Mouse (Mus musculus): ENCODE measurements around the gene A630095N17Rik. TPM values are rescaled to one million over a fixed set of nuclear protein-coding genes. Genes with fewer than 3 reads are reported as not detected.
"Not testable (repeated sequence)": the region's sequence is repeated elsewhere in the genome, so short reads cannot be mapped to it uniquely, and the experiment has no call there.

Gene A630095N17Rik
- polyA plus RNA-seq, 1 experiment = not detected

- peaks cover 7% of the 10 kb centered on the region; the same call in 1 of the 2 replicates for H3K4me1 ChIP-seq (ENCODE audit: control insufficient read depth, insufficient read depth, low read length)
- DNase-seq = no peak
- WGBS = 93% methylated on average over 12 of the region's 12 CpGs
- TF ChIP-seq POLR2A (IDR thresholded peaks at IDR 0.05; ENCODE audit: borderline replicate concordance, extremely low read depth, low read depth, low read length) (no peak), CTCF (IDR thresholded peaks at IDR 0.05; ENCODE audit: insufficient read depth, low read length) (no peak)
- H3K4me3 ChIP-seq (replicated peaks; ENCODE audit: extremely low read depth, low read depth, low read length) = no peak overlapping the region
Observed at GRCm38 (mm10) chr1:75244175-75244826, 12.4 kb upstream of the A630095N17Rik start.

GRCm38 (mm10) chr1:75243411-75243810 lies 11.5 kb upstream of the A630095N17Rik start:
- Histone ChIP-seq H3K4me1 (ENCODE audit: control insufficient read depth, insufficient read depth, low read length) (peaks cover 5% of the 10 kb centered on the region; the same call in 1 of the 2 replicates), H3K4me3 (replicated peaks; ENCODE audit: extremely low read depth, low read depth, low read length) (no peak overlapping the region)
- TF ChIP-seq CTCF (IDR thresholded peaks at IDR 0.05; ENCODE audit: insufficient read depth, low read length) = no peak
- no peak for TF ChIP-seq POLR2A (IDR thresholded peaks at IDR 0.05; ENCODE audit: borderline replicate concordance, extremely low read depth, low read depth, low read length)
- 91% methylated on average over 14 of the region's 14 CpGs for WGBS
- DNase-seq = no peak

- WGBS = 86% methylated on average over 10 of the region's 10 CpGs
- H3K4me3 ChIP-seq (replicated peaks; ENCODE audit: extremely low read depth, low read depth, low read length) = no peak overlapping the region
- TF ChIP-seq CTCF (IDR thresholded peaks at IDR 0.05; ENCODE audit: insufficient read depth, low read length) (no peak), POLR2A (IDR thresholded peaks at IDR 0.05; ENCODE audit: borderline replicate concordance, extremely low read depth, low read depth, low read length) (no peak)
- DNase-seq = no peak
- H3K4me1 ChIP-seq (ENCODE audit: control insufficient read depth, insufficient read depth, low read length) = peaks cover 3% of the 10 kb centered on the region; the same call in 1 of the 2 replicates
Observed at GRCm38 (mm10) chr1:75239591-75239990, 7.7 kb upstream of the A630095N17Rik start.

DNA sequence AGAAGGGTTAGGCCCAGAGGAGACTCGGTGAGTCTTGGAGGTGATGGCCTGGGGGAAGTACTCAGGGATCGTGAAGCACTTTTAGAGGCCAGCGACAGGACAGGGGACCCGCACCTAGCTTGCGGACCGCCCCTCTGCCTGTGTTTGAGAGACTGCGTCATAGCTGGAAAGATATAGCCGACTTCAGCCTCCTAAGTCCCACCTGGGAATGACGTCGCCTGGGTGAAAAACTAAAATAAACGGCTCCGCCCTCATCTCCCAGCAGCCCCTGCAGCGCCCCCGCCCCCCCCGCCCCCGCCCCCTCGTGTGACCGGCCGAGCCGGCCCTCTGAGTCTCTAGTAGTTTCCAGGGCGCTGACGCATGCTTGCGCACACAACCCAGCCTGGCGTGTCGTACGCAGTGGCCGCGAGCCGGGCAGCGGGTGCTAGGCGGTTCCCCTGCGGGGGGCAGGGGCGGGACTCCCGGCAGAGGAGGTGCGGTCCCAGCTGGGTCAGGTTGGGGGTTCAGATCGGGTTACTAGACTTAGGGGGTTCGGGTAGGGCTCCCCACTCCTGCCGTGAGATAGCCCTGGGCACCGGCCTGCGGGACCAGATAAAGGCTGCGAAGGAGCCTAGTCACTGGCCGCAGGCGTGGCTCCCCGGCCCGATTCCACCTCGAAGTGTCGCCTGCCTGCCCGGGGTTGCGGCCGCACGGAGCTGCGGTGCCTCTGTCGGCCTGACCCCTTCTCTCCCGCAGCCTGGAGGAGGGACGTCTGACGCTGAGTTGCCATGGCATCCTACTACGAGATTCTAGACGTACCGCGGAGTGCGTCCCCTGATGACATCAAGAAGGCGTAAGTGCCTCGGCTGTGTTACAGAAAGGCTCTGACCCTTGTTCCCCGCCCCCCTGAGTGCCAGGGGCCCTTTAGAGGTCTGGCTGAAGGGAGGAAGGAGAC lies 4.5 kb upstream of the A630095N17Rik start, which contains the start of gene Dnajb2:
Gene Dnajb2, plus strand, starts transcription at position 290 of the 934 bp plus-strand sequence.
- Histone ChIP-seq H3K4me3 (replicated peaks; ENCODE audit: extremely low read depth, low read depth, low read length) (peak within 1 kb of the TSS; percentile 76), H3K4me1 (ENCODE audit: control insufficient read depth, insufficient read depth, low read length) (peaks cover 3% of the 10 kb centered on the region; the same call in 1 of the 2 replicates)
- WGBS = under 1% methylated on average over 64 of the region's 64 CpGs
- peak; percentile 86 for TF ChIP-seq POLR2A (IDR thresholded peaks at IDR 0.05; ENCODE audit: borderline replicate concordance, extremely low read depth, low read depth, low read length)
- no peak for TF ChIP-seq CTCF (IDR thresholded peaks at IDR 0.05; ENCODE audit: insufficient read depth, low read length)
- DNase-seq = peak; percentile 88

- 2% methylated on average over 8 of the region's 8 CpGs for WGBS
- peak; percentile 81 for TF ChIP-seq CTCF (IDR thresholded peaks at IDR 0.05; ENCODE audit: insufficient read depth, low read length)
- no peak for TF ChIP-seq POLR2A (IDR thresholded peaks at IDR 0.05; ENCODE audit: borderline replicate concordance, extremely low read depth, low read depth, low read length)
- Histone ChIP-seq H3K4me1 (ENCODE audit: control insufficient read depth, insufficient read depth, low read length) (peaks cover 3% of the 10 kb centered on the region; the same call in 1 of the 2 replicates), H3K4me3 (replicated peaks; ENCODE audit: extremely low read depth, low read depth, low read length) (no peak overlapping the region)
- peak; percentile 59 for DNase-seq
Observed at GRCm38 (mm10) chr1:75234606-75235005, 2.7 kb upstream of the A630095N17Rik start.

- H3K4me1 ChIP-seq (ENCODE audit: control insufficient read depth, insufficient read depth, low read length); H3K4me3 ChIP-seq (replicated peaks; ENCODE audit: extremely low read depth, low read depth, low read length); DNase-seq: not testable (repeated sequence)
- WGBS = 67% methylated on average over 4 of the region's 4 CpGs
Observed at GRCm38 (mm10) chr1:75232489-75232888, 587 bp upstream of the A630095N17Rik start.

DNA sequence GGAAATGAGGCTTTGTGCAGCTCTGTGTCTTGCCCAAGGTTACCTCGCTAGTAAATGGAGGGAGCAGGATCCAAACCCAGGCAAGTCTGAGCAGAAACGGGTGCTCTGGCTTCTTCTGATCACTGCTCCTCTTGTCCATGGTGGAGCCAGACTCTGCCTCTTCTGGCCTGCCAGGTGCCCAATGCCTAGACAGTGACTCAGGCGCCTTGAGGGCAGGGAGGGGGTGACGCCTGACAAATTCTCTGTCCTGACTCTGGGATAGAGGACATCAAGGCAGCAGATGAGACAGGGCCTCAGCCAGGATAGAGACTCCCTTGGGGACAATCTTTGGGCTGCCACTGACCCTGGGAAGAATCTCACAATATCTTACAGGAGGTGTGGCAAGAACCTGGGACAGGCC lies 678 bp downstream of the A630095N17Rik start:
- H3K4me3 ChIP-seq (replicated peaks; ENCODE audit: extremely low read depth, low read depth, low read length) = no peak overlapping the region
- no peaks in the 10 kb centered on the region for H3K4me1 ChIP-seq (ENCODE audit: control insufficient read depth, insufficient read depth, low read length)
- TF ChIP-seq POLR2A (IDR thresholded peaks at IDR 0.05; ENCODE audit: borderline replicate concordance, extremely low read depth, low read depth, low read length) (no peak), CTCF (IDR thresholded peaks at IDR 0.05; ENCODE audit: insufficient read depth, low read length) (no peak)
- no peak for DNase-seq
- 72% methylated on average over 4 of the region's 4 CpGs for WGBS

- DNase-seq = no peak
- TF ChIP-seq POLR2A (IDR thresholded peaks at IDR 0.05; ENCODE audit: borderline replicate concordance, extremely low read depth, low read depth, low read length) = no peak
- no peak for TF ChIP-seq CTCF (IDR thresholded peaks at IDR 0.05; ENCODE audit: insufficient read depth, low read length)
- H3K4me3 ChIP-seq (replicated peaks; ENCODE audit: extremely low read depth, low read depth, low read length) = no peak overlapping the region
- no peaks in the 10 kb centered on the region for H3K4me1 ChIP-seq (ENCODE audit: control insufficient read depth, insufficient read depth, low read length)
- WGBS = 64% methylated on average over 7 of the region's 7 CpGs
Observed at GRCm38 (mm10) chr1:75230335-75230994, 1.4 kb downstream of the A630095N17Rik start.

- no peak for DNase-seq
- Histone ChIP-seq H3K4me1 (ENCODE audit: control insufficient read depth, insufficient read depth, low read length) (no peaks in the 10 kb centered on the region), H3K4me3 (replicated peaks; ENCODE audit: extremely low read depth, low read depth, low read length) (no peak overlapping the region)
- TF ChIP-seq POLR2A (IDR thresholded peaks at IDR 0.05; ENCODE audit: borderline replicate concordance, extremely low read depth, low read depth, low read length) (no peak), CTCF (IDR thresholded peaks at IDR 0.05; ENCODE audit: insufficient read depth, low read length) (no peak)
- WGBS = 42% methylated on average over 4 of the region's 4 CpGs
Observed at GRCm38 (mm10) chr1:75229158-75229557, 2.7 kb downstream of the A630095N17Rik start.

Data from lung, adult 2 months (tissue).